Mouse (Mus musculus) effector memory CD4-positive, alpha-beta T cell, adult 5 months (primary cell): ENCODE measurements around the gene Fam92b. TPM values are rescaled to one million over a fixed set of nuclear protein-coding genes. Genes with fewer than 3 reads are reported as not detected.

ENCODE experiments used
- polyA plus RNA-seq: library from polyadenylated mRNA; unstranded; fragments of 100-300 nt; shearing (Covaris generic); gene quantifications from one replicate; pipeline ENCODE4 v1.2.1, GENCODE M21; 2017

Fam92b gene
- polyA plus RNA-seq = not detected

DNA sequence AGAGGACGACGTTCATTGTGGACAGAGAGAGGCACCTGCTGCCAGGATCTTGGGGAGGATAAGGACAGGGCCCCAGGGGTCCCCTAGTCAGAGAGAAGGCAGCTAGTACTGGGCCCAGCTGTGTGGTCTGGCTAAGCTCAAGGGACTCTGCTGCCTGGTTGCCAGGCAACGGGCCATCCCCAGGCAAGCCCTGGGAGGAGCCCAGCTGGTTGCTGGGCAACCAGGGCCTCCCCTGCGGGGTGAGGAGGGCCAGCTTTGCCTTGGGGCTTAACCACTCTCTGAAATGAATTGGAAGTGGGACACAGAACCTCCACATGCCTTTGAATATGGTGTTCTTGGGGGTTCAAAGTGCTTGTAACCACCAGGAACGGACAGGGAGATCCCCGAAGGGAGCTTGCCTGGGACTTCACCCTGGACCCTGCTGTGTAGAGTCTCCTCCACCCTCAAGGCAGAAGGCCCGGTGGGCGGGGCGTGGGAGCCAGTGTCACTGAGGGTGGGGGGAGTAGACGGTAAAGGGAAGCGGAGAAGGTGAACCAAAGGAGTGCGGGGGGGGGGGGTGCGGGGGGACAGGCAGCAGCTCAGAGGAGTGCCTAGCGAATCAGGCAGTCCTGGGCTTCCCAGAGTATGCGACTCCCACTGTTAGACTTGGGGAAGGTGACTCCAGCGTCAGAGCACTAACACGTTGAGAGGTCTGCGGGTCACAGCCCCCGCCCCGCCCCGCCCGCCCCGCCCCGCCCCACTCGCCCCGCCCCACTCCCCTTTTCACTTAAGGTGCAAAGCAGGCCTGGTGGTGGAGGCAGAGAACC is at the start of gene Fam92b:
TSS of gene Fam92b (minus strand) at position 149 of the 806 bp plus-strand sequence.

Other genes starting within 250 kb of the Fam92b start
- not detected for gene Crispld2, start 185.0 kb downstream of the Fam92b start, polyA plus RNA-seq
- 40.3 TPM for gene Zdhhc7, start 76.0 kb downstream of the Fam92b start, polyA plus RNA-seq
- gene 6430548M08Rik, start 63.3 kb downstream of the Fam92b start, polyA plus RNA-seq = 0.35 TPM
- 16.4 TPM for gene Gse1, start 51.0 kb upstream of the Fam92b start, polyA plus RNA-seq